Mouse (Mus musculus) erythroblast, embryonic 14.5 days (primary cell): ENCODE measurements around the gene Igsf9.

Experiments
- GATA1 ChIP-seq: IDR thresholded peaks from 2 replicates; pipeline ENCODE4 v1.6.1; 2012; ENCODE audit warnings: low read length, inconsistent platforms, mixed read lengths
- TAL1 ChIP-seq: IDR thresholded peaks from 3 replicates; pipeline ENCODE4 v1.6.1; 2012; ENCODE audit warnings: low read length, inconsistent platforms, mixed read lengths

DNA sequence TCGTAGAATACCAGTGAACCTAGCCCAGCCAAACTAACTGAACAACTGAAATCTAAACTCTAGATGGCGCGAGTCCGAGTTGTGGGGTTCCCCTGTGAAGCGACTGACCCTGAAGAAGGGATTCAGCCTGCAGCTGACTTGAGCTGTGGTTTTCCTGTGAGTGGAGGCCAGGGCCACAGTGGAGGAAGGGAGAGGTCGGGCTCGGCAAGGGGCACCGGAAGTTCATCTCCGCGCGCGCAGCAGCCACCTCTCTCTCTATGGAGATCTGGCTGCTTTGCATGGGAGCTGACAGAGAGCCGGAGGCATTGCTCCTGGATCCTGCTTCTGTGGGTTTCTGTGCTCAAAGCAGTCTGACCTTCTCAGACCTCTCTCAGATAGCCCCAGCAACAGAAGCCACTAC, 31.4 kb downstream of the Igsf9 start:
- no peak for TF ChIP-seq GATA1
- no peak for TF ChIP-seq TAL1
